Mouse (Mus musculus) ES-E14 (cell line): ENCODE measurements around the gene 5830473C10Rik. TPM values are rescaled to one million over a fixed set of nuclear protein-coding genes. Genes with fewer than 3 reads are reported as not detected.

ENCODE experiments used
- DNase-seq: peaks from one replicate; pipeline ENCODE4 v3.0.0-alpha.2; 2013; ENCODE audit warnings: low read depth, low spot score
- H3K27ac ChIP-seq: 2 replicates; pipeline ENCODE4 v1.5.1; 2012; ENCODE audit warnings: low read depth, mild to moderate bottlenecking, low read length, moderate library complexity, mixed read lengths; ENCODE audit not compliant: poor library complexity, insufficient read depth, severe bottlenecking
- H3K36me3 ChIP-seq: 2 replicates; pipeline ENCODE4 v1.6.1; 2012; ENCODE audit warnings: mild to moderate bottlenecking, low read length, moderate library complexity, mixed read lengths; ENCODE audit not compliant: control insufficient read depth, poor library complexity, insufficient read depth, severe bottlenecking
- H3K4me1 ChIP-seq, 2 experiments: fragments of 150-350 bp in 1 of 2; sonication (generic) in 1 of 2; 2 replicates each; pipeline ENCODE4 v1.6.1; 2012; ENCODE audit warnings: low read length in 2 of 2, mild to moderate bottlenecking in 1 of 2, mixed read lengths in 1 of 2; ENCODE audit not compliant: control insufficient read depth in 2 of 2, insufficient read depth in 2 of 2, poor library complexity in 1 of 2
- H3K4me3 ChIP-seq, 2 experiments: fragments of 150-350 bp in 1 of 2; sonication (generic) in 1 of 2; 2 replicates each; pipeline ENCODE4 v1.5.1; 2012; ENCODE audit warnings: low read length in 2 of 2, low read depth in 1 of 2, mild to moderate bottlenecking in 1 of 2, mixed read lengths in 1 of 2; ENCODE audit not compliant: insufficient read depth in 1 of 2, poor library complexity in 1 of 2, severe bottlenecking in 1 of 2
- H3K9ac ChIP-seq: 2 replicates; pipeline ENCODE4 v1.6.1; 2012; ENCODE audit warnings: low read depth, mild to moderate bottlenecking, low read length, mixed read lengths; ENCODE audit not compliant: poor library complexity, insufficient read depth, severe bottlenecking
- H3K9me3 ChIP-seq: fragments of 150-350 bp; sonication (generic); 2 replicates; pipeline ENCODE4 v1.6.1; 2012; ENCODE audit warnings: low read depth, mild to moderate bottlenecking, low read length; ENCODE audit not compliant: control insufficient read depth, insufficient read depth
- CHD2 ChIP-seq: IDR thresholded peaks from 2 replicates; pipeline ENCODE4 v1.6.1; 2014; ENCODE audit warnings: mild to moderate bottlenecking, low read depth, low read length, inconsistent platforms
- HCFC1 ChIP-seq: IDR thresholded peaks from 2 replicates; pipeline ENCODE4 v1.6.1; 2012; ENCODE audit warnings: low read length, inconsistent platforms, borderline replicate concordance; ENCODE audit not compliant: insufficient read depth
- MAFK ChIP-seq: IDR thresholded peaks from 2 replicates; pipeline ENCODE4 v1.6.1; 2014; ENCODE audit warnings: mild to moderate bottlenecking, low read depth, low read length, inconsistent platforms; ENCODE audit not compliant: insufficient read depth
- ZC3H11A ChIP-seq: IDR thresholded peaks from 2 replicates; pipeline ENCODE4 v1.6.1; 2012; ENCODE audit warnings: low read depth, mild to moderate bottlenecking, inconsistent platforms, low read length, borderline replicate concordance
- ZNF384 ChIP-seq: IDR thresholded peaks from 2 replicates; pipeline ENCODE4 v1.6.1; 2012; ENCODE audit warnings: low read depth, low read length, inconsistent platforms
- in situ Hi-C, 2 experiments: fragments of 600-800 bp; cut with MboI; formaldehyde crosslinking; loops; one replicate each; pipeline ENCODE4 v1.15.1; 2025; ENCODE audit warnings: low sequenced_read_pairs in 2 of 2, inconsistent platforms in 1 of 2; ENCODE audit not compliant: unreplicated experiment in 2 of 2
- total RNA-seq: library from RNA; depleted of rRNA; stranded (reverse); fragments of 300-350 nt; gene quantifications from 2 replicates; pipeline ENCODE4 v1.2.3, GENCODE M21; 2012; rRNA removed

Gene 5830473C10Rik
- not detected in 2 replicates for total RNA-seq

GRCm38 (mm10) chr5:90560743-90561142 lies at the start of gene 5830473C10Rik:
Gene 5830473C10Rik (plus strand): TSS chr5:90561107.
- no peak for DNase-seq
- Histone ChIP-seq H3K36me3 (no peaks in the 10 kb centered on the region), H3K4me3 (no peak within 1 kb of the TSS), H3K4me1 (no peaks in the 10 kb centered on the region), H3K27ac (no peak within 1 kb of the TSS), H3K9ac (no peak within 1 kb of the TSS), H3K9me3 (no peaks in the 10 kb centered on the region)
- TF ChIP-seq ZNF384 (no peak), CHD2 (no peak), HCFC1 (no peak), MAFK (no peak), ZC3H11A (no peak)
- in situ Hi-C loops: no loop called here

GRCm38 (mm10) chr5:90512288-90512955 lies 48.5 kb upstream of the 5830473C10Rik start:
- TF ChIP-seq CHD2: no peak
- no peak for TF ChIP-seq HCFC1
- TF ChIP-seq ZC3H11A: no peak
- TF ChIP-seq ZNF384: no peak
- TF ChIP-seq MAFK: no peak
- no peaks in the 10 kb centered on the region for H3K9me3 ChIP-seq
- no peak for DNase-seq
- no peak overlapping the region for H3K4me3 ChIP-seq
- H3K36me3 ChIP-seq: no peaks in the 10 kb centered on the region
- no peak overlapping the region for H3K9ac ChIP-seq
- no peaks in the 10 kb centered on the region for H3K4me1 ChIP-seq
- in situ Hi-C loops: no loop called here
- no peak overlapping the region for H3K27ac ChIP-seq

- no peaks in the 10 kb centered on the region for H3K9me3 ChIP-seq
- in situ Hi-C loops: no loop called here
Measured at GRCm38 (mm10) chr5:90515561-90515960, 45.3 kb upstream of the 5830473C10Rik start.

GRCm38 (mm10) chr5:90518356-90519100 lies 42.4 kb upstream of the 5830473C10Rik start, which contains the start of gene Afm:
Gene Afm (plus strand): TSS chr5:90518932.
- TF ChIP-seq CHD2 (no peak), MAFK (no peak), ZNF384 (no peak), HCFC1 (no peak), ZC3H11A (no peak)
- Histone ChIP-seq H3K36me3 (no peaks in the 10 kb centered on the region), H3K9ac (no peak within 1 kb of the TSS), H3K9me3 (no peaks in the 10 kb centered on the region), H3K4me3 (no peak within 1 kb of the TSS), H3K27ac (no peak within 1 kb of the TSS), H3K4me1 (no peaks in the 10 kb centered on the region)
- no peak for DNase-seq
- in situ Hi-C loops: no loop called here

More at GRCm38 (mm10) chr5:90515561-90515960, 45.3 kb upstream of the 5830473C10Rik start:
- Histone ChIP-seq H3K9ac (no peak overlapping the region), H3K4me1 (no peaks in the 10 kb centered on the region), H3K36me3 (no peaks in the 10 kb centered on the region), H3K27ac (no peak overlapping the region), H3K4me3 (no peak overlapping the region)
- no peak for TF ChIP-seq ZC3H11A
- no peak for TF ChIP-seq HCFC1
- TF ChIP-seq ZNF384: no peak
- TF ChIP-seq MAFK: no peak
- no peak for TF ChIP-seq CHD2
- no peak for DNase-seq
